Mouse (Mus musculus): ENCODE measurements around the gene Iffo1.

GRCm38 (mm10) chr6:125148926-125149568, 4.0 kb downstream of the Iffo1 start:
- no peak for TF ChIP-seq POLR2A (IDR thresholded peaks at IDR 0.05; ENCODE audit: borderline replicate concordance, extremely low read depth, insufficient read depth, insufficient read length, poor library complexity, severe bottlenecking)
- TF ChIP-seq CTCF (IDR thresholded peaks at IDR 0.05; ENCODE audit: borderline replicate concordance, extremely low read depth, insufficient read depth, insufficient read length) = no peak

Data from brain, embryonic 14.5 days (tissue).